Mouse (Mus musculus): Measurements from ENCODE around the gene Atp2a3. TPM values are rescaled to one million over a fixed set of nuclear protein-coding genes. Genes with fewer than 3 reads are reported as not detected.

Gene Atp2a3
- polyA plus RNA-seq, 1 experiment, result 256 TPM

GRCm38 (mm10) chr11:73013981-73014380, 53.0 kb downstream of the Atp2a3 start:
- peak; percentile 37 for DNase-seq
- WGBS, result 74% methylated on average over 5 of the region's 5 CpGs
- peaks cover 5% of the 10 kb centered on the region for H3K4me1 ChIP-seq (ENCODE audit: control insufficient read depth, insufficient read depth, low read length)
- no peak overlapping the region for H3K4me3 ChIP-seq (replicated peaks; ENCODE audit: extremely low read depth, low read depth, low read length)
- TF ChIP-seq CTCF (IDR thresholded peaks at IDR 0.05; ENCODE audit: insufficient read depth, low read length) (no peak), POLR2A (IDR thresholded peaks at IDR 0.05; ENCODE audit: borderline replicate concordance, extremely low read depth, low read depth, low read length) (no peak)

GRCm38 (mm10) chr11:73014831-73015344, 53.9 kb downstream of the Atp2a3 start:
- DNase-seq, result no peak
- no peak overlapping the region for H3K4me3 ChIP-seq (replicated peaks; ENCODE audit: extremely low read depth, low read depth, low read length)
- peaks cover 10% of the 10 kb centered on the region for H3K4me1 ChIP-seq (ENCODE audit: control insufficient read depth, insufficient read depth, low read length)
- 80% methylated on average over 4 of the region's 4 CpGs for WGBS
- TF ChIP-seq POLR2A (IDR thresholded peaks at IDR 0.05; ENCODE audit: borderline replicate concordance, extremely low read depth, low read depth, low read length), result no peak
- TF ChIP-seq CTCF (IDR thresholded peaks at IDR 0.05; ENCODE audit: insufficient read depth, low read length), result no peak

GRCm38 (mm10) chr11:73015391-73016102, 54.6 kb downstream of the Atp2a3 start:
- Histone ChIP-seq H3K4me1 (ENCODE audit: control insufficient read depth, insufficient read depth, low read length) (peaks cover 10% of the 10 kb centered on the region), H3K4me3 (replicated peaks; ENCODE audit: extremely low read depth, low read depth, low read length) (no peak overlapping the region)
- 35% methylated on average over 5 of the region's 5 CpGs for WGBS
- DNase-seq, result peak; percentile 46
- TF ChIP-seq POLR2A (IDR thresholded peaks at IDR 0.05; ENCODE audit: borderline replicate concordance, extremely low read depth, low read depth, low read length) (no peak), CTCF (IDR thresholded peaks at IDR 0.05; ENCODE audit: insufficient read depth, low read length) (no peak)

- Histone ChIP-seq H3K4me3 (replicated peaks; ENCODE audit: extremely low read depth, low read depth, low read length) (no peak overlapping the region), H3K4me1 (ENCODE audit: control insufficient read depth, insufficient read depth, low read length) (peaks cover 10% of the 10 kb centered on the region)
- peak; percentile 32 for DNase-seq
- TF ChIP-seq CTCF (IDR thresholded peaks at IDR 0.05; ENCODE audit: insufficient read depth, low read length) (no peak), POLR2A (IDR thresholded peaks at IDR 0.05; ENCODE audit: borderline replicate concordance, extremely low read depth, low read depth, low read length) (no peak)
- 55% methylated on average over 6 of the region's 6 CpGs for WGBS
Observed at GRCm38 (mm10) chr11:73016103-73016420, 55.1 kb downstream of the Atp2a3 start.

GRCm38 (mm10) chr11:73018471-73019146, 57.6 kb downstream of the Atp2a3 start, which contains the start of gene Camkk1:
TSS of gene Camkk1 (plus strand) at chr11:73019008.
- Histone ChIP-seq H3K4me1 (ENCODE audit: control insufficient read depth, insufficient read depth, low read length) (peaks cover 12% of the 10 kb centered on the region), H3K4me3 (replicated peaks; ENCODE audit: extremely low read depth, low read depth, low read length) (peak within 1 kb of the TSS; percentile 77)
- under 1% methylated on average over 57 of the region's 57 CpGs for WGBS
- TF ChIP-seq POLR2A (IDR thresholded peaks at IDR 0.05; ENCODE audit: borderline replicate concordance, extremely low read depth, low read depth, low read length) (peak; percentile 29; the same call in 1 of the 2 replicates), CTCF (IDR thresholded peaks at IDR 0.05; ENCODE audit: insufficient read depth, low read length) (no peak)
- peak; percentile 89 for DNase-seq

GRCm38 (mm10) chr11:73019147-73019795, 58.3 kb downstream of the Atp2a3 start:
- H3K4me1 ChIP-seq (ENCODE audit: control insufficient read depth, insufficient read depth, low read length), result peaks cover 12% of the 10 kb centered on the region
- TF ChIP-seq POLR2A (IDR thresholded peaks at IDR 0.05; ENCODE audit: borderline replicate concordance, extremely low read depth, low read depth, low read length) (no peak), CTCF (IDR thresholded peaks at IDR 0.05; ENCODE audit: insufficient read depth, low read length) (no peak)
- whole genome bisulfite sequencing, result 2% methylated on average over 46 of the region's 46 CpGs
- H3K4me3 ChIP-seq (replicated peaks; ENCODE audit: extremely low read depth, low read depth, low read length), result peak overlapping the region; percentile 72
- peak; percentile 57 for DNase-seq

GRCm38 (mm10) chr11:73020953-73021800, 60.2 kb downstream of the Atp2a3 start:
- DNase-seq, result no peak
- no peak for TF ChIP-seq CTCF (IDR thresholded peaks at IDR 0.05; ENCODE audit: insufficient read depth, low read length)
- TF ChIP-seq POLR2A (IDR thresholded peaks at IDR 0.05; ENCODE audit: borderline replicate concordance, extremely low read depth, low read depth, low read length), result no peak
- Histone ChIP-seq H3K4me1 (ENCODE audit: control insufficient read depth, insufficient read depth, low read length) (peaks cover 14% of the 10 kb centered on the region), H3K4me3 (replicated peaks; ENCODE audit: extremely low read depth, low read depth, low read length) (no peak overlapping the region)
- WGBS, result 72% methylated on average over 7 of the region's 7 CpGs

GRCm38 (mm10) chr11:73023099-73023498, 62.1 kb downstream of the Atp2a3 start:
- peaks cover 19% of the 10 kb centered on the region for H3K4me1 ChIP-seq (ENCODE audit: control insufficient read depth, insufficient read depth, low read length)
- DNase-seq, result peak; percentile 39
- TF ChIP-seq POLR2A (IDR thresholded peaks at IDR 0.05; ENCODE audit: borderline replicate concordance, extremely low read depth, low read depth, low read length) (no peak), CTCF (IDR thresholded peaks at IDR 0.05; ENCODE audit: insufficient read depth, low read length) (no peak)
- WGBS, result 60% methylated on average over 9 of the region's 9 CpGs
- no peak overlapping the region for H3K4me3 ChIP-seq (replicated peaks; ENCODE audit: extremely low read depth, low read depth, low read length)

- Histone ChIP-seq H3K4me1 (ENCODE audit: control insufficient read depth, insufficient read depth, low read length) (peaks cover 19% of the 10 kb centered on the region), H3K4me3 (replicated peaks; ENCODE audit: extremely low read depth, low read depth, low read length) (no peak overlapping the region)
- TF ChIP-seq POLR2A (IDR thresholded peaks at IDR 0.05; ENCODE audit: borderline replicate concordance, extremely low read depth, low read depth, low read length), result no peak
- TF ChIP-seq CTCF (IDR thresholded peaks at IDR 0.05; ENCODE audit: insufficient read depth, low read length), result no peak
- DNase-seq, result peak; percentile 44
- 52% methylated on average over 4 of the region's 4 CpGs for WGBS
Observed at GRCm38 (mm10) chr11:73023827-73024226, 62.9 kb downstream of the Atp2a3 start.

Measured in lung, adult 2 months (tissue).